Mouse (Mus musculus): ENCODE measurements around the gene Spon1. TPM values are rescaled to one million over a fixed set of nuclear protein-coding genes. Genes with fewer than 3 reads are reported as not detected.

Spon1 gene
- polyA plus RNA-seq, 1 experiment from 2014 or later, result 79.7 TPM

GRCm38 (mm10) chr7:114020057-114020703 lies 254.4 kb downstream of the Spon1 start:
- Histone ChIP-seq H3K4me1 (ENCODE audit: control insufficient read depth, insufficient read depth, low read length) (no peaks in the 10 kb centered on the region), H3K4me2 (peak overlapping the region; percentile 72), H3K9me3 (replicated peaks; ENCODE audit: control insufficient read depth, low read length) (no peaks in the 10 kb centered on the region), H3K27ac (ENCODE audit: low read depth, low read length) (no peak overlapping the region), H3K9ac (ENCODE audit: low read depth, low read length) (peak overlapping the region; percentile 66), H3K27me3 (ENCODE audit: control insufficient read depth, insufficient read depth, low read length) (no peaks in the 10 kb centered on the region), H3K4me3 (ENCODE audit: low read depth, low read length) (peak overlapping the region; percentile 46), H3K36me3 (ENCODE audit: control insufficient read depth, insufficient read depth, low read length) (no peaks in the 10 kb centered on the region)
- WGBS (ENCODE audit: insufficient replicate concordance), result 16% methylated on average over 11 of the region's 11 CpGs
- ATAC-seq (replicated peaks; ENCODE audit: insufficient number of reproducible peaks, low FRiP score, low TSS enrichment), result no peak

GRCm38 (mm10) chr7:114020704-114021093 lies 254.9 kb downstream of the Spon1 start:
- Histone ChIP-seq H3K4me2 (peak overlapping the region; percentile 72), H3K9ac (ENCODE audit: low read depth, low read length) (peak overlapping the region; percentile 66), H3K4me3 (ENCODE audit: low read depth, low read length) (peak overlapping the region; percentile 46), H3K27ac (ENCODE audit: low read depth, low read length) (no peak overlapping the region), H3K27me3 (ENCODE audit: control insufficient read depth, insufficient read depth, low read length) (no peaks in the 10 kb centered on the region), H3K9me3 (replicated peaks; ENCODE audit: control insufficient read depth, low read length) (no peaks in the 10 kb centered on the region), H3K36me3 (ENCODE audit: control insufficient read depth, insufficient read depth, low read length) (no peaks in the 10 kb centered on the region), H3K4me1 (ENCODE audit: control insufficient read depth, insufficient read depth, low read length) (no peaks in the 10 kb centered on the region)
- ATAC-seq (replicated peaks; ENCODE audit: insufficient number of reproducible peaks, low FRiP score, low TSS enrichment), result no peak
- WGBS (ENCODE audit: insufficient replicate concordance), result 2% methylated on average over 11 of the region's 11 CpGs

- no peaks in the 10 kb centered on the region for H3K27me3 ChIP-seq (ENCODE audit: control insufficient read depth, insufficient read depth, low read length)
- H3K27ac ChIP-seq (ENCODE audit: low read depth, low read length), result no peak overlapping the region
- ATAC-seq (replicated peaks; ENCODE audit: insufficient number of reproducible peaks, low FRiP score, low TSS enrichment), result no peak
- H3K9me3 ChIP-seq (replicated peaks; ENCODE audit: control insufficient read depth, low read length), result no peaks in the 10 kb centered on the region
- WGBS (ENCODE audit: insufficient replicate concordance), result 91% methylated on average over 8 of the region's 8 CpGs
- H3K36me3 ChIP-seq (ENCODE audit: control insufficient read depth, insufficient read depth, low read length), result 0 out of 2 replicates have a peak, but pooled peaks cover 2% of the 10 kb centered on the region
- no peak overlapping the region for H3K4me3 ChIP-seq (ENCODE audit: low read depth, low read length)
- no peak overlapping the region for H3K4me2 ChIP-seq
- no peaks in the 10 kb centered on the region for H3K4me1 ChIP-seq (ENCODE audit: control insufficient read depth, insufficient read depth, low read length)
- H3K9ac ChIP-seq (ENCODE audit: low read depth, low read length), result no peak overlapping the region
Observed at GRCm38 (mm10) chr7:114026923-114027322, 261.1 kb downstream of the Spon1 start.

- Histone ChIP-seq H3K27me3 (ENCODE audit: control insufficient read depth, insufficient read depth, low read length) (no peaks in the 10 kb centered on the region), H3K4me3 (ENCODE audit: low read depth, low read length) (no peak overlapping the region), H3K4me1 (ENCODE audit: control insufficient read depth, insufficient read depth, low read length) (no peaks in the 10 kb centered on the region), H3K9ac (ENCODE audit: low read depth, low read length) (no peak overlapping the region), H3K36me3 (ENCODE audit: control insufficient read depth, insufficient read depth, low read length) (0 out of 2 replicates have a peak, but pooled peaks cover 2% of the 10 kb centered on the region), H3K9me3 (replicated peaks; ENCODE audit: control insufficient read depth, low read length) (no peaks in the 10 kb centered on the region), H3K27ac (ENCODE audit: low read depth, low read length) (no peak overlapping the region), H3K4me2 (no peak overlapping the region)
- WGBS (ENCODE audit: insufficient replicate concordance), result 85% methylated on average over 3 of the region's 3 CpGs
- ATAC-seq (replicated peaks; ENCODE audit: insufficient number of reproducible peaks, low FRiP score, low TSS enrichment), result no peak
Observed at GRCm38 (mm10) chr7:114027406-114027805, 261.6 kb downstream of the Spon1 start.

GRCm38 (mm10) chr7:114028828-114029227 lies 263.0 kb downstream of the Spon1 start:
- H3K27me3 ChIP-seq (ENCODE audit: control insufficient read depth, insufficient read depth, low read length), result no peaks in the 10 kb centered on the region
- H3K36me3 ChIP-seq (ENCODE audit: control insufficient read depth, insufficient read depth, low read length), result peaks cover 5% of the 10 kb centered on the region; the same call in 1 of the 2 replicates
- H3K4me1 ChIP-seq (ENCODE audit: control insufficient read depth, insufficient read depth, low read length), result no peaks in the 10 kb centered on the region
- H3K9me3 ChIP-seq (replicated peaks; ENCODE audit: control insufficient read depth, low read length), result no peaks in the 10 kb centered on the region
- no peak overlapping the region for H3K27ac ChIP-seq (ENCODE audit: low read depth, low read length)
- H3K4me2 ChIP-seq, result no peak overlapping the region
- H3K9ac ChIP-seq (ENCODE audit: low read depth, low read length), result no peak overlapping the region
- WGBS (ENCODE audit: insufficient replicate concordance), result 84% methylated on average over 5 of the region's 5 CpGs
- H3K4me3 ChIP-seq (ENCODE audit: low read depth, low read length), result no peak overlapping the region
- ATAC-seq (replicated peaks; ENCODE audit: insufficient number of reproducible peaks, low FRiP score, low TSS enrichment), result no peak

- 76% methylated on average over 6 of the region's 6 CpGs for WGBS (ENCODE audit: insufficient replicate concordance)
- Histone ChIP-seq H3K4me2 (no peak overlapping the region), H3K36me3 (ENCODE audit: control insufficient read depth, insufficient read depth, low read length) (peaks cover 10% of the 10 kb centered on the region; the same call in 1 of the 2 replicates), H3K9me3 (replicated peaks; ENCODE audit: control insufficient read depth, low read length) (no peaks in the 10 kb centered on the region), H3K9ac (ENCODE audit: low read depth, low read length) (no peak overlapping the region), H3K4me3 (ENCODE audit: low read depth, low read length) (no peak overlapping the region), H3K27me3 (ENCODE audit: control insufficient read depth, insufficient read depth, low read length) (no peaks in the 10 kb centered on the region), H3K4me1 (ENCODE audit: control insufficient read depth, insufficient read depth, low read length) (no peaks in the 10 kb centered on the region), H3K27ac (ENCODE audit: low read depth, low read length) (no peak overlapping the region)
- no peak for ATAC-seq (replicated peaks; ENCODE audit: insufficient number of reproducible peaks, low FRiP score, low TSS enrichment)
Observed at GRCm38 (mm10) chr7:114029596-114029995, 263.8 kb downstream of the Spon1 start.

- no peak overlapping the region for H3K4me3 ChIP-seq (ENCODE audit: low read depth, low read length)
- H3K27ac ChIP-seq (ENCODE audit: low read depth, low read length), result no peak overlapping the region
- WGBS (ENCODE audit: insufficient replicate concordance), result 89% methylated on average over 4 of the region's 4 CpGs
- no peaks in the 10 kb centered on the region for H3K27me3 ChIP-seq (ENCODE audit: control insufficient read depth, insufficient read depth, low read length)
- no peak for ATAC-seq (replicated peaks; ENCODE audit: insufficient number of reproducible peaks, low FRiP score, low TSS enrichment)
- H3K4me1 ChIP-seq (ENCODE audit: control insufficient read depth, insufficient read depth, low read length), result peaks cover 6% of the 10 kb centered on the region; the same call in 1 of the 2 replicates
- no peak overlapping the region for H3K9ac ChIP-seq (ENCODE audit: low read depth, low read length)
- H3K4me2 ChIP-seq, result no peak overlapping the region
- peaks cover 20% of the 10 kb centered on the region; the same call in 1 of the 2 replicates for H3K36me3 ChIP-seq (ENCODE audit: control insufficient read depth, insufficient read depth, low read length)
- H3K9me3 ChIP-seq (replicated peaks; ENCODE audit: control insufficient read depth, low read length), result no peaks in the 10 kb centered on the region
Observed at GRCm38 (mm10) chr7:114037237-114037636, 271.4 kb downstream of the Spon1 start.

GRCm38 (mm10) chr7:114041349-114041748 lies 275.6 kb downstream of the Spon1 start:
- no peaks in the 10 kb centered on the region for H3K27me3 ChIP-seq (ENCODE audit: control insufficient read depth, insufficient read depth, low read length)
- no peak overlapping the region for H3K27ac ChIP-seq (ENCODE audit: low read depth, low read length)
- no peaks in the 10 kb centered on the region for H3K9me3 ChIP-seq (replicated peaks; ENCODE audit: control insufficient read depth, low read length)
- H3K4me2 ChIP-seq, result no peak overlapping the region
- no peak for ATAC-seq (replicated peaks; ENCODE audit: insufficient number of reproducible peaks, low FRiP score, low TSS enrichment)
- peaks cover 33% of the 10 kb centered on the region for H3K4me1 ChIP-seq (ENCODE audit: control insufficient read depth, insufficient read depth, low read length)
- H3K4me3 ChIP-seq (ENCODE audit: low read depth, low read length), result no peak overlapping the region
- no peak overlapping the region for H3K9ac ChIP-seq (ENCODE audit: low read depth, low read length)
- 82% methylated on average over 4 of the region's 4 CpGs for WGBS (ENCODE audit: insufficient replicate concordance)
- H3K36me3 ChIP-seq (ENCODE audit: control insufficient read depth, insufficient read depth, low read length), result peaks cover 9% of the 10 kb centered on the region; the same call in 1 of the 2 replicates
